Mouse (Mus musculus) central nervous system, embryonic 11.5 days (tissue): ENCODE results near the gene Thoc6. TPM values are rescaled to one million over a fixed set of nuclear protein-coding genes. Genes with fewer than 3 reads are reported as not detected.

Experiments used
- polyA plus RNA-seq: library from polyadenylated mRNA; depleted of rRNA; stranded (reverse); fragments of >200 nt; gene quantifications from 2 replicates; pipeline ENCODE4 v1.2.3, GENCODE M21; 2012; rRNA removed

Thoc6 gene
- 44.0 and 45.6 TPM in 2 replicates for polyA plus RNA-seq

GRCm38 (mm10) chr17:23673424-23674073, at the start of gene Thoc6, which contains the start of gene Hcfc1r1:
Gene Thoc6 (minus strand): TSS chr17:23673882.
Gene Hcfc1r1 (plus strand): TSS chr17:23673596.

GRCm38 (mm10) chr17:23722376-23723125, 48.9 kb upstream of the Thoc6 start, which contains the start of gene 1520401A03Rik:
Gene 1520401A03Rik (minus strand): TSS chr17:23722783.

GRCm38 (mm10) chr17:23683856-23684672, 10.4 kb upstream of the Thoc6 start, which contains the start of gene Cldn9:
Gene Cldn9 (minus strand): TSS chr17:23684026.

GRCm38 (mm10) chr17:23679127-23679835, 5.6 kb upstream of the Thoc6 start, which contains the start of gene Cldn6:
Gene Cldn6 (plus strand): TSS chr17:23679249.

GRCm38 (mm10) chr17:23677236-23677679, 3.6 kb upstream of the Thoc6 start, which contains the start of gene Tnfrsf12a:
Gene Tnfrsf12a (minus strand): TSS chr17:23677468.

GRCm38 (mm10) chr17:23660117-23660875, 13.4 kb downstream of the Thoc6 start, which contains the start of gene Bicdl2:
Gene Bicdl2 (plus strand): TSS chr17:23660506.

GRCm38 (mm10) chr17:23644613-23645495, 28.8 kb downstream of the Thoc6 start, which contains the start of gene Mmp25:
Gene Mmp25 (minus strand): TSS chr17:23645277.

Other genes starting within 250 kb of the Thoc6 start
- not detected in 2 replicates for gene Vmn2r117, start 194.2 kb downstream of the Thoc6 start, polyA plus RNA-seq
- 16.3 and 16.4 TPM in 2 replicates for gene Zfp213, start 109.6 kb downstream of the Thoc6 start, polyA plus RNA-seq
- 30.8 and 32.9 TPM in 2 replicates for gene Zfp13, start 74.4 kb downstream of the Thoc6 start, polyA plus RNA-seq
- 0.38 and 0.57 TPM in 2 replicates for gene Zscan10, start 73.0 kb downstream of the Thoc6 start, polyA plus RNA-seq
- 0.74 and 1.1 TPM in 2 replicates for gene Mmp25, start 28.6 kb downstream of the Thoc6 start, polyA plus RNA-seq
- 0.19 and 0.22 TPM in 2 replicates for gene Bicdl2, start 13.4 kb downstream of the Thoc6 start, polyA plus RNA-seq
- gene Hcfc1r1, start 286 bp downstream of the Thoc6 start, polyA plus RNA-seq, result 35.1 and 40.8 TPM in 2 replicates
- gene Tnfrsf12a, start 3.6 kb upstream of the Thoc6 start, polyA plus RNA-seq, result 2.3 and 3.4 TPM in 2 replicates
- gene Cldn6, start 5.4 kb upstream of the Thoc6 start, polyA plus RNA-seq, result 4.8 and 12.5 TPM in 2 replicates
- gene Cldn9, start 10.1 kb upstream of the Thoc6 start, polyA plus RNA-seq, result 1.6 and 2.8 TPM in 2 replicates
- 0.05 and 1.1 TPM in 2 replicates for gene 1520401A03Rik, start 48.9 kb upstream of the Thoc6 start, polyA plus RNA-seq
- 45.2 and 56.0 TPM in 2 replicates for gene Pkmyt1, start 52.5 kb upstream of the Thoc6 start, polyA plus RNA-seq
- gene Paqr4, start 67.0 kb upstream of the Thoc6 start, polyA plus RNA-seq, result 12.7 and 14.2 TPM in 2 replicates
- 1.4 and 6.2 TPM in 2 replicates for gene Kremen2, start 72.0 kb upstream of the Thoc6 start, polyA plus RNA-seq
- 83.3 and 88.4 TPM in 2 replicates for gene Flywch1, start 97.7 kb upstream of the Thoc6 start, polyA plus RNA-seq
- 28.6 and 30.1 TPM in 2 replicates for gene Flywch2, start 112.2 kb upstream of the Thoc6 start, polyA plus RNA-seq
- gene Srrm2, start 116.7 kb upstream of the Thoc6 start, polyA plus RNA-seq, result 640 and 782 TPM in 2 replicates
- 524 and 676 TPM in 2 replicates for gene Elob, start 155.3 kb upstream of the Thoc6 start, polyA plus RNA-seq
- 0.26 and 0.46 TPM in 2 replicates for gene Prss33, start 162.2 kb upstream of the Thoc6 start, polyA plus RNA-seq
- gene Prss32, start 170.0 kb upstream of the Thoc6 start, polyA plus RNA-seq, result 0.06 TPM in 1 of 2 replicates, not detected in the other
- 1.2 and 3.0 TPM in 2 replicates for gene Prss41, start 170.3 kb upstream of the Thoc6 start, polyA plus RNA-seq
- gene Prss21, start 194.2 kb upstream of the Thoc6 start, polyA plus RNA-seq, result not detected in 2 replicates
- not detected in 2 replicates for gene Dcpp1, start 207.0 kb upstream of the Thoc6 start, polyA plus RNA-seq
- not detected in 2 replicates for gene Dcpp2, start 207.0 kb upstream of the Thoc6 start, polyA plus RNA-seq
- gene Dcpp3, start 243.6 kb upstream of the Thoc6 start, polyA plus RNA-seq, result not detected in 2 replicates